Mouse (Mus musculus) duodenum, adult 2 months (tissue): ENCODE measurements around the gene C1ql3. TPM values are rescaled to one million over a fixed set of nuclear protein-coding genes. Genes with fewer than 3 reads are reported as not detected.

Source experiments
- polyA plus RNA-seq: library from polyadenylated mRNA; depleted of rRNA; stranded (reverse); fragments of >200 nt; gene quantifications from 2 replicates; pipeline ENCODE4 v1.2.3, GENCODE M21; 2012; ENCODE audit warnings: low replicate concordance; rRNA removed

Gene C1ql3
- polyA plus RNA-seq = 0.06 and 0.09 TPM in 2 replicates

DNA sequence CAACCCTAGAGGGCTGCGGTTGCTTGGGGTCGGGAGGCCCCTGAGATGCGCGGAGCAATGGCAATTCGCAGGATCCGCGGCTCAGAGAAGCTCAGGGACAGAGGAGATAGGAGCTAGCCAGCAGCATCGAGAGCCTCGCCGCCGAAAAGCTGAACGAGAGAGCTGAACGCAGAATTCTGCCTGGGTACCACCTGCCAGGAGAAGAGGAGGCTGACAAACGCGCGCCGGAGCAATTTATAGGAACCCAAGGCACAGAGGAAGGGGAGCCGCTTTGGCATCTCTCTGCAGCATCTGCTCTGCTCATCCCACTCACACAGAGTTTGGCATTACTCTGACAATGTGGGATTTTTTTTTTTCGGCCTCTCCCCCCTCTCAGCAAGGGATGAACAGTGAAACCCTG, at the start of gene C1ql3:
Gene C1ql3, minus strand, starts transcription at position 335 of the 400 bp plus-strand sequence.

Other genes with a start within 250 kb of the C1ql3 start
- 1.1 and 1.6 TPM in 2 replicates for gene Pter, start 87.8 kb downstream of the C1ql3 start, polyA plus RNA-seq